Mouse (Mus musculus): ENCODE measurements around the gene 4931409K22Rik.
A peak's percentile ranks its signal among the peaks of the same experiment; 100 is the strongest.

The 4931409K22Rik gene

DNA sequence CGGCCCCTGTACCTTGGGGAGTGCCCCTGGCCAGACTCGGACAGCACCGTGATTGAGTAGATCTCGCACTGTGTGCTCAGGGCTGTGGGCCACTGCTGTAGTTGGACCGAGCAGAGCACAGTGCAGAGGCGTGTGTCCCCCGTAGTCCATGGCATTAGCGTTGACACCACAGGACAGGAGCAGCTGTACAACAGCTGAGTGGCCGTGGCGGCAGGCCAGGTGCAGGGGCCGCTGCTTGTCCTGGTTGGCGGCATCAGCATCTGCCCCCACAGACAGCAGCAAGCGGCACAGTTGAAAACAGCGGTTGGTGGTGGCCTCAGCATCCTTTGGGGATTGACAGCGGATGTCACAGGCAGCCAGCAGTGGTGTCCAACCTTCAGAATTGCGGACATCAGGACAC lies 19.0 kb downstream of the 4931409K22Rik start:
- no peak for DNase-seq (ENCODE audit: low read depth, low spot score)
- H3K36me3 ChIP-seq (ENCODE audit: control insufficient read depth, insufficient read depth, low read length, poor library complexity, severe bottlenecking), result no peaks in the 10 kb centered on the region
- no peaks in the 10 kb centered on the region for H3K27me3 ChIP-seq (ENCODE audit: control insufficient read depth, insufficient read depth, low read length, poor library complexity, severe bottlenecking)

DNA sequence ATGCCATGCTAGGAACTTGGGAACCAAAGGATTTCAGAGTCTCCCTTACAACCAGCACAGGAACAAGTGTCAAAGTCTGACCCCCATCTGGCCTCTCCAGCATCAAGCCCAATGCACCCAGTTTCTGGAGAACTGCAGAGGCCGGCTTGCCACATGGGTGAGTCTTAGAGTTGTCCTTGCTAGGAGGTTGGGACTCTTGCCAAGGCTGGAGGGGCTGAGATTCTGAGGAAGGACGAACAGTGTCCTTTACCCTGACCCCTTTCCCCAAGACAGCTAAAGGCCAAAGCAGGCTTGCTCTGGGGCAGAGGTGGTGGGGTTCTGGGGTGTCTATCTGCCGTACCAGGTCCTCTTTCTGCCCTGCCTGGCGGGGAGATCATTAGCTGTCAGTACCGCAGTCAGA lies 20.1 kb downstream of the 4931409K22Rik start:
- Histone ChIP-seq H3K36me3 (ENCODE audit: control insufficient read depth, insufficient read depth, low read length, poor library complexity, severe bottlenecking) (no peaks in the 10 kb centered on the region), H3K27me3 (ENCODE audit: control insufficient read depth, insufficient read depth, low read length, poor library complexity, severe bottlenecking) (no peaks in the 10 kb centered on the region)
- no peak for DNase-seq (ENCODE audit: low read depth, low spot score)

DNA sequence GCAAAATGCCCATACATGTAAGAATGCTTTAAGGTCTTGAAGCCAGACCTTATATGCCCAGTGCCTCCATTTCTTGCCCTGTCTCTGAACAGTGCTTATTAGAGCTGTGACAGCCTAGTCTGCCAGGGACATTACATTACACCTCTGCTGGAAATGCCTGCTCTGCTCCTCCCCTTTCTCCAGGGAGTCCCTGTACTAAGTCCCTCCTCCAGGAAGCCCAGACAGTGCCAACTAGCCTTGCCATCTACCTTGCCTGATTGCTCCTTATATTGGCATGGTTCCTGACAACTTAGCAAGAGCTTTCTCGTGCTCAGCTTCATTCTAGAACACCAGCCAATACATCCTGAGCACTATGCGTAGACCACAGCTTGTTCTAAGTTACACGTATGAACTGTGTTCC lies 20.9 kb downstream of the 4931409K22Rik start:
- H3K36me3 ChIP-seq (ENCODE audit: control insufficient read depth, insufficient read depth, low read length, poor library complexity, severe bottlenecking), result no peaks in the 10 kb centered on the region
- no peak for DNase-seq (ENCODE audit: low read depth, low spot score)
- H3K27me3 ChIP-seq (ENCODE audit: control insufficient read depth, insufficient read depth, low read length, poor library complexity, severe bottlenecking), result no peaks in the 10 kb centered on the region

DNA sequence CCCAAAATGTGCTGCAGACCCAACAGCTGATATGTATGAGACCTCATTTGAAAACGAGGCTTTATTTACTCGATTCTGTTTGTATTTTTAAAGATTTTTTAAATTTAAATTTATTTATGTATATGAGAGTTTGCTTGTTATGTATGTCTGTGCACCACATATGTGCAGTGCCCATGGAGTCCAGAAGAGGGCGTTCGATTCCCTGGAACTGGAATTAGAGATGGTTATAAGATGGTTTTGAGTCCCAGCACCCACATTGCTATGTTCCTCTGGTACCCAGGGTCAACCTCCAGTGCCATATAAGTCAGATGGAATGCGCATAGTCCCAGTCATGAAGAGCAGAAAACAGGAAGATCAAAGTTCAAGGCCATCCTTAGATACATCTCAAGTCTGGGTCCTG lies 22.3 kb downstream of the 4931409K22Rik start:
- DNase-seq (ENCODE audit: low read depth, low spot score), result peak; percentile 21
- H3K36me3 ChIP-seq (ENCODE audit: control insufficient read depth, insufficient read depth, low read length, poor library complexity, severe bottlenecking), result no peaks in the 10 kb centered on the region
- no peaks in the 10 kb centered on the region for H3K27me3 ChIP-seq (ENCODE audit: control insufficient read depth, insufficient read depth, low read length, poor library complexity, severe bottlenecking)

DNA sequence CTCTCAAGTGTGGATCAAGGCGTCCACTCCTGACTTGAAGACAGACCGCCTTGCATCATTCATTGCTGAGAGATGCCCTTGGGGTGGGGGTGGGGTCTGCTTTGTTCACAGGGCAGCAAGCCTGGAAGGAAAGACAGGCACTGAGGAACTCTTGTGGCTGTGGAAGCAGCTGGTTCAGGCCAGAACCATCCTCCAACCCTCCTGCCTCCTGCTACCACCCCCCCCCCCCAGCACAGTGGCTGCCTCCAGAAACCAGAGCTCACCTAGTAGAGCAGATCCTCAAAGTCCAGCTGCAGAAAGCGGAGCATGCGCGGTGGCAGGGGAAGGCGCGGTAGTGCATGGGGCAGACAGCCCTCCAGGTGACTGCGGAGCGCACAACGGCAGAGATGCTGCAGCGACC lies 23.2 kb downstream of the 4931409K22Rik start:
- Histone ChIP-seq H3K27me3 (ENCODE audit: control insufficient read depth, insufficient read depth, low read length, poor library complexity, severe bottlenecking) (no peaks in the 10 kb centered on the region), H3K36me3 (ENCODE audit: control insufficient read depth, insufficient read depth, low read length, poor library complexity, severe bottlenecking) (no peaks in the 10 kb centered on the region)
- DNase-seq (ENCODE audit: low read depth, low spot score), result no peak

DNA sequence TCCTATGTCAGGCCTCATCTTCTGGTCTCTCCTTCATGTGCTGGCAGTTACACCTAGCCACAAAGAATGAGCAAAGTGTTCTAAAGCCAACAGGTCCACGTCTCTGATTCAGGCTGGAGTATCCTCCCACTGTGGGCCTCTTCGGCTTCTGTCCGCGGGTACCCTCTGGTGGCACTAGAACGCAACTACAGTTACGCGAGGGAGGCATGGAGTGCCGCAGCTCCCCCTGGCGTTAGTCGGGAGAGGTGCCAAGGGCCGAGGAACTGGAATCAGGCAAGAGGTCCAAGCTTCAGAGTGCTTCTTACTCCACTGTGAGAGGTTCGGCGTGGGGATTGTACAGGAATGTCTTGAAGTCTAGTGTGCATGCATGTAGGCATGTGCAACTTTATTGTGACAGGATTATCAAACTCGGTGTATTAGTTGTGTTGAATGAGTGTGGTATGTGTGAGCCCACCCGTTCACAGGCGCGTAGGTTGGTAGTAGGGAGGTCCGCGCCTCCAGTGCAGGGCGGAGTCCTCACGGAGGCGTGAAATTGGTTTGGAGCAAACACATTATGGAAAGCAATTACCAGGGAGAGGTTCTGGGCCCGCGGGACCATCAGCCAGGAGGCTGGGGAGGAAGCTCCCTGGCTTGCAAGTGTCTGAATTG lies 26.4 kb downstream of the 4931409K22Rik start:
- Histone ChIP-seq H3K36me3 (ENCODE audit: control insufficient read depth, insufficient read depth, low read length, poor library complexity, severe bottlenecking) (no peaks in the 10 kb centered on the region), H3K27me3 (ENCODE audit: control insufficient read depth, insufficient read depth, low read length, poor library complexity, severe bottlenecking) (no peaks in the 10 kb centered on the region)
- DNase-seq (ENCODE audit: low read depth, low spot score), result peak; percentile 92

DNA sequence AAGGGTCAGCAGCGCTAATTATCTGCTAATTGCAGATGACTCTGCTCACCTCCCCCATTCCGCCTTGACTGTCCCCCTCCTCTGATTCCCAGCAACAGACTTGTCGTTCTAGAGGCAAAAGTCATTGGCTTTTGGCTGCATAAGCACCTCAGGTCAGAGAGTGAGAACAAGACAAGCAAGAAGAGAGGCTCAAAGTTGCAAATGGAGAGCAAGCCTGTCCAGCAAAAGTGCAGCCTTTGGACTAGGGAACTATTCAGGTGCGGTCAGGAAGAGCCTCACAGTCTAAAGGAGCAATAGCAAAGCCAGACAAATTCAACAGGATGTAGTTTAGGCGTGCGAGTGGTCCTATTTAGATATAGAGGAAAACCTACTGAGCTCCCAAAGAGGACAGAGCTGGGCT lies 28.8 kb downstream of the 4931409K22Rik start:
- no peaks in the 10 kb centered on the region for H3K27me3 ChIP-seq (ENCODE audit: control insufficient read depth, insufficient read depth, low read length, poor library complexity, severe bottlenecking)
- no peaks in the 10 kb centered on the region for H3K36me3 ChIP-seq (ENCODE audit: control insufficient read depth, insufficient read depth, low read length, poor library complexity, severe bottlenecking)
- no peak for DNase-seq (ENCODE audit: low read depth, low spot score)

DNA sequence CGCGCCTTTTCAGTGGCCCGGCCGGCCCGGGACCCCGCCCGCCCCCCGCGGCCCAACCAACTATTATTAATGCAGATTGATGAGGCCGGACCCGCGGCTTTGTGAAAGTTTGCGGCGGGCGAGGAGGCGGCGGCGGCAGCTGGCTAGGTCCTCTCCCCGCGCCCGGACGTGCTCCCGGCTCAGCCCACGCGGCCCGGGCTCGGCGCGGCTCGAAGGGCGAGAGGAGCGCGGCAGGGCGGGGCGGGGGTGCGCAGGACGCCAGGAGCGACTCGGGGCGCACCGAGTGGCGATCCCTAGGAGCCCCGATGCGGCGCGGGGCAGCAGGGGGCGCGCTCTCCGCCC lies 29.7 kb downstream of the 4931409K22Rik start, which contains the start of gene Gbx1:
Gene Gbx1, minus strand, starts transcription at position 314 of the 342 bp plus-strand sequence.
- H3K27me3 ChIP-seq (ENCODE audit: control insufficient read depth, insufficient read depth, low read length, poor library complexity, severe bottlenecking), result no peaks in the 10 kb centered on the region
- H3K36me3 ChIP-seq (ENCODE audit: control insufficient read depth, insufficient read depth, low read length, poor library complexity, severe bottlenecking), result no peaks in the 10 kb centered on the region
- DNase-seq (ENCODE audit: low read depth, low spot score), result peak; percentile 35

DNA sequence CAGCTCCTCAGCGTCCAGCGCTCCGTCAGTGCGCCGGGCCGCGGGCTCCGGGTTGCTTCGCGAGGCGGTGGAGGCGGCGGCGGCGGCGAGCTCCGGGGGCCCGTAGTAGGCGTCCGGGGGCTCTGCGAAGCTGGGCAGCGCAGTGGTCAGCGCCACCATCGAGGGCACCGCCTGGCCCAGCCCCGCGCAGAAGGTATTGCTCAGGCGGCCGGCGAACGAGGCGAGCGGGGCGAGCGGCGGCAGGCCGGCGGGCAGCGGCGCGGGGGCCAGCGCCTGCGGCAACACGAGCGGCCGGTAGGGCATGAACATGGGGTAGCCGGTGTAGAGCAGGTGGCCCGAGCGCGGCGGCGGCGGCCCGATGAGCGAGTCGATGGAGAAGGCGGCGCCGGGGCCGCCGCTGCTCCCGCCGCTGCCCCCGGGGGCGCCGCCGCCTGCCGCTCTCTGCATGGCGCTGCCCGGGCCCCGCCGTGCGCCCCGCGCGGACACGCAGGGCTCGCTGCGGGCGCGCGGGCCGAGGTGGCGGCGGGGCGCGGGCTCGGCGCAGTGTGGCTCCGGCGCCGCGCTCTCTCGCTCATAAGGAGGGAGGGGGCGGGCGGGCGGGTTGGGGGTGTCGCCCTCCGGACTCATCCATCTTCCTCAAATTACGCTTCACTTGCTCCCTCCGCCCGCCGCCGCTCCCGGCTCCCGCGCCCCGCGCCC lies 30.3 kb downstream of the 4931409K22Rik start:
- DNase-seq (ENCODE audit: low read depth, low spot score), result no peak
- Histone ChIP-seq H3K36me3 (ENCODE audit: control insufficient read depth, insufficient read depth, low read length, poor library complexity, severe bottlenecking) (no peaks in the 10 kb centered on the region), H3K27me3 (ENCODE audit: control insufficient read depth, insufficient read depth, low read length, poor library complexity, severe bottlenecking) (no peaks in the 10 kb centered on the region)

DNA sequence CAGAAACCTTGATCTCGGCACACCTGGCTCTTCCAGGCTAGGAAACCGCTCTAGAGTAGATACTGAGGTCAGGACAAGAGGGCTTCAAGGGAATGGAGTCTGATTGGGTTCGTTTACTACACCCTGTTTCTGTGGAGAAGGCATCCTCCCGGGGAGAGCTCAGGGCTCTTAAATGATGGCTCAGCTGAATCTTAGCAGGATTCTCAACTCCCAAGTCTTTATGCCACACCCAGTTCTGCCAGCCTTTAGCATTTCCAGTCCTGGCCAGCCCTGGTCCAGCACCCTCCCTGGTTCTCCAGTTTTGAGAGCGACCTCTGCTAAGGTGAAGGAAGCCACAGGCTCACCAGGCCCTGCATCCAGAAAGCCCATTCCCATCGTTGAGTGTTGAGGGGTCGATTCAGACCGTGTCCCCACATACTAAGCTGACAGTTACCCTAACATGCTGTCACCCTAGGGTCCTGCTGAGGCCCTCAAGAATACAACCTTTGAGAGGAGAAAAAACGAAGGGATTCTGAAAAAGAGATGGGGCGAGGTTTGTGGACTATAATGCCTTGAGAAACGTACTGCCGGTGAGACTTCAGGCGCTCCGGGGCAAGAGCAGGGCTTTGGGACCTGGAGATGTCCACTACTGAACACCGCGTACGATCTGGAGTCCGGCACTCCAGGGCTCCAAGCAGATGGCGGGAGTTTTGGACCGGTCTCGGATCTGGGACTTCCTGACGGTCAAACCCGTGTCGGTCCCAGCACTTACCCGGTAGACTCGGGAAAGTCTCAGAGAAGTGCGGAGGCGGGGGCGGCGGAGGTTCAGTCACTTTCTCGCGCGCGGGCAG lies 31.0 kb downstream of the 4931409K22Rik start:
- DNase-seq (ENCODE audit: low read depth, low spot score), result no peak
- Histone ChIP-seq H3K27me3 (ENCODE audit: control insufficient read depth, insufficient read depth, low read length, poor library complexity, severe bottlenecking) (no peaks in the 10 kb centered on the region), H3K36me3 (ENCODE audit: control insufficient read depth, insufficient read depth, low read length, poor library complexity, severe bottlenecking) (no peaks in the 10 kb centered on the region)

DNA sequence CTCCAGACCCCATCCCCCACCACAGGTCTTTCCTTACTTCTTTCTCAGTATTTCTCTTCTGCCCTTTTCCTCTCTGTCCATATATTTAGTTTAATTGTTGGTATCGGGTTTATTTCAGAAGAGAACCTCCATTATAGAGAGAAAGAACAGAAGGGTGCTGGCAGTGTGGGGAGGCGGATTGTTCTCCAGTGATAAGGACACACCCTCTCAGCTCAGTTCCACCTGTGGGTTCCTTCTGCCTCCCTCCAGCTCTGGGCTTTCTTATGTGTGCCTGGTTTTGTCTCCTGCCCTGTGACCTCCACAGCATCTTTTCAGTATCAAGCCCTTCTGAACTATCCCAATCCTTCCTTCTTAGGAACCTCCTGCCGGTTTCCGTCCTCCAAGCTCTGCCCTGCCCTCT lies 32.1 kb downstream of the 4931409K22Rik start:
- DNase-seq (ENCODE audit: low read depth, low spot score), result no peak
- Histone ChIP-seq H3K27me3 (ENCODE audit: control insufficient read depth, insufficient read depth, low read length, poor library complexity, severe bottlenecking) (no peaks in the 10 kb centered on the region), H3K36me3 (ENCODE audit: control insufficient read depth, insufficient read depth, low read length, poor library complexity, severe bottlenecking) (no peaks in the 10 kb centered on the region)

DNA sequence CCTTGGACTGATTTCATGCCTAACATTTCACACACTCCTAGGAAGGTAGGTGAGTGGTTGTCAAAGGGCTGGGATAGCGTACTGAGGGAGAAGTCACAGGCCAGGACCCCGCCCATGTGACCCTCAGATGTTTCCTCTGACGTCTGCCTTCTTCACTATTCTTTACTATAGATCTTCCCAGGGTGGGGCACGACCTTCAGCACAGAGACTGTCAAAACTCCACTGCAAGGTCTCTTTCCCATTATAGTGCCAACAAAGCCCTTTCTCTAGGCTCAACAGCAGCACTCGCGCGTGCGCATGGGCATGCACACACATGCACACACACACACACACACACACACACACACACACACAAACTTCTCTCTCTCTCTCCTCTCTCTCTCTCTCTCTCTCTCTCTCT lies 32.8 kb downstream of the 4931409K22Rik start:
- H3K36me3 ChIP-seq (ENCODE audit: control insufficient read depth, insufficient read depth, low read length, poor library complexity, severe bottlenecking), result no peaks in the 10 kb centered on the region
- no peaks in the 10 kb centered on the region for H3K27me3 ChIP-seq (ENCODE audit: control insufficient read depth, insufficient read depth, low read length, poor library complexity, severe bottlenecking)
- no peak for DNase-seq (ENCODE audit: low read depth, low spot score)

DNA sequence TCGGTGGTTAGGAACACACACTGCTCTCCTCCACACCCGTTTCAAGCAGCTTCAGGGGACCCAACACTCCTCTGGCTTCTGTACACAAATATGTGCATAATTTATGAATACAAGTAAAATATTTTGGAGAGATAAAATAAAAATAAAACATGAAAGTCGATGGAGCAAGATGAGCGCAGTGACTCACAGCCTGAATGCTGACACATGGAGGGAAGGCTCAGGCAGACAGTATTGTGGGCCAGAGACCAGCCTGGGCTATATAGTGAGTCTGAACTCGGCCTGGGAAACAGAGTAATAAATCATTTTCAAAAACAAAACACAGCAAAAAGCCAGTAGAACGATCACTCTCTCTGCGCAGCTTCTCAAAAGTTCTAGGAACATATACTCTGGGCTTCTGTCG lies 35.2 kb downstream of the 4931409K22Rik start:
- no peak for DNase-seq (ENCODE audit: low read depth, low spot score)
- no peaks in the 10 kb centered on the region for H3K27me3 ChIP-seq (ENCODE audit: control insufficient read depth, insufficient read depth, low read length, poor library complexity, severe bottlenecking)
- H3K36me3 ChIP-seq (ENCODE audit: control insufficient read depth, insufficient read depth, low read length, poor library complexity, severe bottlenecking), result no peaks in the 10 kb centered on the region

DNA sequence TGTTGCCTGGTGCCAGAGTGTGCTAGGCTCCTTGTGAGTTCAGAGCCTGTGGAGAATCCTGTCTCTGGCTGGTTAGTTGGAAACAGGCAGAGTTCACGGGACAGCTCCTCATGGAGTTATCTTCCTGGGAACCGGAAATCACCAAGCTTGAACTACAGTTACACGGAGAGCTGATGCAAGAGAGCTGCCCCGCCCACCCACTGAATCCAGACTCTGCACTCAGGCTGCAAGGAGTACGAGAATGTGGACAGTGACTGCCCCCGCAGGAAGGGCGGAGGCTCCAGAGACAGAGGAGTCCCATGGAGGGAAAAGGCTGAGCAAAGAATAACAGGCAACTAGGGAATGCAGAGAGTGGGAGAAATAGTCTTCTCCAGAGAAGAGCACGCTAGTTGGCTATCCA lies 44.3 kb downstream of the 4931409K22Rik start:
- peaks cover 2% of the 10 kb centered on the region; the same call in 1 of the 2 replicates for H3K27me3 ChIP-seq (ENCODE audit: control insufficient read depth, insufficient read depth, low read length, poor library complexity, severe bottlenecking)

DNA sequence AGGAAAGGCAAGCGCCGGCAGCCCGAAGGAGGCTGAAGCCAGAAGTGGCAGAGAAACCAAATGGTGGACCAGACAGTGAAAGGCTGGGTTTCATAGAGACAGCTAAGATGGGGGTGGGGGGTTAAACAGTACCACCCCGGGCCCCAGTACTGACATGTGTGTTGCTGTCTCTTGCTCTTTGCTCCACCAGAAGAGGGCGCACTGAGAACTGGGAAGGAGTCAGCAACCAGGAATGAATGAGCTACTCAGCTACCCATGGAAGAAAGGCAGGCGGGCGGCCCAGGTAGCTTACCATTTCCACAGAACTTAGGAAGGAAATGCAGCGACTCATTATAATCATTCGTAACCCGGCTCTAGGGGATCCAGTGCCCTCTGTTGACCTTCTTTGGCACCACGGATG lies 46.0 kb downstream of the 4931409K22Rik start:
- Histone ChIP-seq H3K36me3 (ENCODE audit: control insufficient read depth, insufficient read depth, low read length, poor library complexity, severe bottlenecking) (no peaks in the 10 kb centered on the region), H3K27me3 (ENCODE audit: control insufficient read depth, insufficient read depth, low read length, poor library complexity, severe bottlenecking) (peaks cover 2% of the 10 kb centered on the region; the same call in 1 of the 2 replicates)
- DNase-seq (ENCODE audit: low read depth, low spot score), result peak; percentile 50

More for the DNA sequence above, 44.3 kb downstream of the 4931409K22Rik start:
- DNase-seq (ENCODE audit: low read depth, low spot score), result no peak
- H3K36me3 ChIP-seq (ENCODE audit: control insufficient read depth, insufficient read depth, low read length, poor library complexity, severe bottlenecking), result no peaks in the 10 kb centered on the region
